Mouse (Mus musculus) monocyte, adult 2 months (primary cell): ENCODE measurements around the gene Glo1.
"Not testable (repeated sequence)": the region's sequence is repeated elsewhere in the genome, so short reads cannot be mapped to it uniquely, and the experiment has no call there.

ENCODE experiments used
- DNase-seq, 2 experiments: peaks; one replicate each; pipeline ENCODE4 v3.0.0; 2022; ENCODE audit warnings: low spot score in 2 of 2, low read depth in 1 of 2

Gene Glo1

DNA sequence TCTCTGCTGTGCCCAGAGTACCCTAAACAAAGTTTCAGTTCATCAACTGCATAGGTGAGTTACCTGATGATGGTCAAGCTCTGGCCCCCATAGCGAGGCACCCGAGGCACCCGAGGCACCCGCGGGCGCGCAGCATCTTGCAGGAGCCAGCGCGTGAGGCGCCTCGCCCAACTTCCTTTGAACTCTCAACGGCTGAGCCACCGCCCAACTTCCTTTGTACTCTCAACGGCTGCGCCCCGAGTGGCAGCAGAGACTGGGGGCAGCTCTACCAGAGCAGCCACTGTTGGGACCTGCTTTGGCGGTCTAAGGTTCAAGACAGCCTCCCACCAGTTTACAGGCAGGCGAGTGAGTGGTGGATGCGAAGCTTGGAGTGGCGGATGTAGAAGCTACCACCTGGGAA is at the start of gene Glo1:
TSS of gene Glo1 (minus strand) at position 153 of the 400 bp plus-strand sequence.
- DNase-seq: not testable (repeated sequence)

DNA sequence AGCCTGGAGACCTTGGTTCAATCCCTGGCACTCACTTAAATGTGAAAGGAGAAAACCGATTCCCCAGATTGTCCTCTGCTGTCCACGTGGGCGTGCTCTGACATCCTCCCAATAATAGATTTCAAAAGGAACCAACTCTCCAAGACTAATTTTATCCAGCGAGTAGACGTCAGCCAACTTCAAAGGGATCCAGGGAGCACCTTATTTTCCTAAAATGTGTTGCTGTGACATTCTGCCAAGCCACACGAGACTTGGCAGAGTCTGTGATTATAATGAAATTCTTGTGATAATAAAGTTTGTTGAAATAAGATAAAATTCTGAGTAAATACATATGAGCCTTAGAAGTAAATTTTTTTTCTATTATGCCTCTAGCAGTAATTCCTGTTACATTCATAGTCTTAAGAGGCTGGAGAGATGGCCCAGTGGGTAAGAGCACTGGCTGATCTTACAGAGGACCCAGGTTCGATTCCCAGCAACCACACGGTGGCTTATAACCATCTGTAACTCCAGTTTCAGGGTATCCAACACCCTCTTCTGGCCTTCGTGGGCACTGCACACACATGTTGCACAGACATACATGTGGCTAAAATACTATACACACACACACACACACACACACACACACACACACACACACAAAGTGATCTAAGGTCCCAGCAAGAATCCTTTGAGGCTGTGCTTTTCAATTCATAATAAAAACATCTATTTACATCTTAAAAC is 48.5 kb upstream of the Glo1 start:
- no peak for DNase-seq

DNA sequence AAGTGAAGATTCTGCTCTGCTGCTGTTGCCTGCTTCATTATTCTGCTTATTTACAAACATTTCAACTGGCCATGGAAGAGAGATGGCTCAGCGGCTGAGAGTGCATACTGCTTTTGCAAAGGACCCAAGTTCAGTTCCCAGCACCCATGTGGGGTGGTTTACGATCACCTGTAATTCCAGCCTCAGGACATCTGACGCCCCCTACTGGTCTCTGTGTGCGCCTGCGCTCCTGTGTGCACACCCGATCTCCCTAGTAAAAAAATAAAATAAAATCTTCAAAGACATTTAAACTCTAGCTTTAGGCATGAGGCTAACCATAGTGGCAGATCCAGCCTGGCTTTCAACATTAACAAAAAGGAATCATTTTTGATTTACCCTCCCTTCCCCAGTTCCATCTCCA is 46.4 kb upstream of the Glo1 start:
- DNase-seq: no peak

DNA sequence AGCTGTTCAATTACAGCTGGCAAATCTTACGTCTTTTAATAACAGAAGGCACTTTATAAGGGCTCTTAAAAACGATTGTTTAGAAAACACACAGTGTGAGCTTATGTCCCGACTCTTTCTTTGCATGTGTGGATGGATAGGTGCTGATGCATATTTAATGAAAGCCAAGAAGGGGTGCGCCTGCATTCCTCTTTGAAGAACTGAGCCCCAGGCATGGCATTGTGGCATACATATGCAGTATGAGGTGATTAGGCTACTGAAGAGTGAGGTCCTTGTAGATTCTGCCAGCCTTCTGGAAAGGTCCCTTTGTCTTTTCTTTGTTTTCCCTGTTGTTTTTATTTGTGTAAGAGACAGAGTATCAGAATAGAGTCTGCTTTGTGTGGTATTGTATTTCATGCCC is 45.9 kb upstream of the Glo1 start:
- no peak for DNase-seq

DNA sequence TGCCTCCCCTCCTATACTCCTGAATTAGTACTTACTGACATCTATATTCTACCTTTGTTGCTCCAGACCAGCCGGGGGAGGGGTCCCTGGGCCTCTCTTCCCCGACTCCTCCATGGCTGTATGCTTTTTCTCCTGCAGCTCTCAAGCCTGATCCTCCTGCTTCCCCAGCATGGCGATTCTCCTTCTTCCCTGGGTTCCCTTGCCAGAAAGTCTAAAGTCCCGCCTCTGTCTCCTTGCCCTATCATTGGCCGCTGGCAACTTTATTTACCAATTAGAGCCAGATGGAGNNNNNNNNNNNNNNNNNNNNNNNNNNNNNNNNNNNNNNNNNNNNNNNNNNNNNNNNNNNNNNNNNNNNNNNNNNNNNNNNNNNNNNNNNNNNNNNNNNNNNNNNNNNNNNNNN is 38.2 kb upstream of the Glo1 start:
- DNase-seq: no peak

DNA sequence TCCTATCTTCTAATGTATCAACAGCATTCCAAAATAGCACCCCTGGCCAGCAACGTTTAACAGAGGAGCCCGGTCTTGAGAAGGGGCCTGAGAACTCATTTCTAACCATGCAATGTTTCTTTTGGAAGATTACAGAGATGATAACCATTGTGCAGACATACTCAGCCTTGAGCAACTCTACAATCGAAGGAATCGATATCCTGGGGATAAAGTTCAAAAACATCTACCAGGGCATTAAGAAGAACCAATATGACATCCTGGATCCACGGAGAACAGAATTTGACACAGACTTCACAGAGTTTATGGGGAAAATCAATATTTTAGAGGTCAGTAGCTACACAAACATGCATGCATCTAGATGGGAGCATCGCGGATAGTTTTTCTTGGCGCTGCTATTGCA is 36.5 kb upstream of the Glo1 start:
- DNase-seq: no peak

- DNase-seq: no peak
These were observed 35.5 kb upstream of the Glo1 start for GRCm38 (mm10) chr17:30662131-30662530.

DNA sequence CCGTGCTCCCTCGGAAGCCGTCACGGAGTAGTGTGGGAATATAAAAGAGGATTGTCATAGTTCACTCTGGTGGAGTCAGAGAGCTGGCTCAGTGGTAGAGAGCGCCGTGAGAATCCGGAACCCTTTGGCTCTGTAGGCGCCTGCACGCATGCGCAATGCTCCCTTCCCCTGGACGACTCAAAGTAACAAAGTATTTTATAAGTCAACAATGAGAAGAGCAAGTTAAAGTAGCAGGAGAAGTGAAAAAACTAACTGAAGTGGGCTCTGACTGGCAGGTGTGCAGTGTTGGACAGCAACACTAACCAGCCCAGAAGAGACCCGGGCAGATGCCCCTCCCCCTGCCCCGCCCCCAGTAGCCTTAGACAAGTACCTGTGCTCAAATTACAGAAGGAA is 31.5 kb upstream of the Glo1 start:
- peak in 1 of 2 experiments; percentile 31 for DNase-seq

GRCm38 (mm10) chr17:30657530-30658151 is 31.0 kb upstream of the Glo1 start:
- DNase-seq: no peak

GRCm38 (mm10) chr17:30653010-30653409 is 26.3 kb upstream of the Glo1 start:
- DNase-seq: no peak

DNA sequence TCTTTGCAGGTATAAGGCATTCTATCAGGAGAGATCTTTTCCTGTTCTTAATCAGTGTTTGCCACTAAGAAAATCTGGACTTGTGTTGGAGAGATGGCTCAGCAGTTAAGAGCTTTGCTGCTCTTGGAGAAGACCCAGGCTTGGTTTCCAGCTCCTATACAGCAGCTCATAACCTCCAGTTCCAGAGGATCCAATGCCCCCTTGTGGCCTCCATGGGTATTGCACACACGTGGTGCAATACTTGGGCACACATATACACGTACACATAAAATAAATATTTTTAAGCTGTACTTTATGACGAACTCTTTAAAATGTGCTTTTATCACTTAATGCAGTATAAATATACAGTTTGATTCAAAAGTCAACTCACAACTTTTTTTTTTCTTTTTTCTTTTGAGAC is 22.1 kb upstream of the Glo1 start:
- DNase-seq: no peak

GRCm38 (mm10) chr17:30640896-30641295 is 14.2 kb upstream of the Glo1 start:
- DNase-seq: no peak

DNA sequence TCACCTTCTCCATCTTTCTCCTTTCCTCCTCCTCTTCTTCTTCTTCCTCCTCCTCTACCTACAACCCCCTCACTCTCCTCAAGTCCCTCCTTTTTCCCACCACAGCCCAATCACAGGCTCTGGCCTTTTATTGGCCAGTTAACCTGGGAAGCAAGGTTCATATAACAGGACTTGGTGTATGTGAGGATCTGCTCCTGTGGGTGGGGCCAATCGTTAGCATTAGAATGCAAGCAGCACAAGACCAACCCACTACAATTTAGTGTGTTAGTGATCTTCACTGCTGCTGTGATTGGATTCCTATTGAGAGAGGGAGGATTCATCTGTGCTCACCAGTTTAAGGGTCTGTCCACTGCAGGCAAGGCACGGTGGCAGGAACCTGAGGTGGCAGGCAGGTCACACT is 12.3 kb upstream of the Glo1 start:
- no peak for DNase-seq

DNA sequence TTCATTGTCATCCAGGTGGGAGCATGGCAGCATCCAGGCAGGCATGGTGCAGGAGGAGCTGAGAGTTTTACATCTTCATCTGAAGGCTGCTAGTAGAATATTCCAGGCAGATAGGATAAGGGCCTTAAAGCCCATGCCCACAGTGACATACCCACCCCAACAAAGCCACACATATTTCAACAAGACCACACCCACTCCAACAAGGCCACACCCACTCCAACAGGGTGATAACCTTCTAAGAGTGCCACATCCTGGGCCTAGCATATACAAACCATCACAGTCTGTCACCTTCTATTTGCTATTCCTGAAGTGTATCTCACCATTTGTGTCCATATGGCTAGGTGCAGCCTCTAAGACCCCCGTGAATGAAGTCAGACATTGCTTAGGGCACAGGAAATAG is 11.0 kb upstream of the Glo1 start:
- no peak for DNase-seq

GRCm38 (mm10) chr17:30635367-30635766 is 8.7 kb upstream of the Glo1 start:
- no peak for DNase-seq

- not testable (repeated sequence) for DNase-seq
These were observed 2.5 kb downstream of the Glo1 start, which contains the start of gene Dnah8 for GRCm38 (mm10) chr17:30624132-30624531. Dnah8 (plus strand) TSS chr17:30624354.

GRCm38 (mm10) chr17:30623200-30623599 is 3.5 kb downstream of the Glo1 start:
- no peak for DNase-seq

- no peak for DNase-seq
These were observed 5.2 kb downstream of the Glo1 start for GRCm38 (mm10) chr17:30621450-30621849.

- DNase-seq: no peak
These were observed 6.1 kb downstream of the Glo1 start for GRCm38 (mm10) chr17:30620548-30620947.

DNA sequence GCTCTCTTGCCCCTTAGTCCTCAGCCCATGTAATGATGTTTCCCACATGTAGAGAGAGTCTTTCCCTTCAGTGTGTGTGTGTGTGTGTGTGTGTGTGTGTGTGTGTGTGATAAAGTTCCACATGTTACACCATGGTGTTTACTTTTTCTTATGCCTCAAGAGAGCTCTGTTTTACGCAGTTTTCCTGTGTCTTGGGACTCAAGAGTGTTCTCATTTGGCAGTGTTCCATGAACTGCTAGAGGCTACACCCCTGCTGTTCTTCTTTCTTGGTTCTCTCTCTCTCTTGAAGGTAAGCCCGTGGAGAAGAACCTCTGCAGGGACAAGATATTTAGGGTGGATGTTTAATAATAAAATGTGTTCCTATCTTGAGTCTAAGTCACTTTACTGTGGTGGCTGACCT is 7.5 kb downstream of the Glo1 start:
- no peak for DNase-seq

DNA sequence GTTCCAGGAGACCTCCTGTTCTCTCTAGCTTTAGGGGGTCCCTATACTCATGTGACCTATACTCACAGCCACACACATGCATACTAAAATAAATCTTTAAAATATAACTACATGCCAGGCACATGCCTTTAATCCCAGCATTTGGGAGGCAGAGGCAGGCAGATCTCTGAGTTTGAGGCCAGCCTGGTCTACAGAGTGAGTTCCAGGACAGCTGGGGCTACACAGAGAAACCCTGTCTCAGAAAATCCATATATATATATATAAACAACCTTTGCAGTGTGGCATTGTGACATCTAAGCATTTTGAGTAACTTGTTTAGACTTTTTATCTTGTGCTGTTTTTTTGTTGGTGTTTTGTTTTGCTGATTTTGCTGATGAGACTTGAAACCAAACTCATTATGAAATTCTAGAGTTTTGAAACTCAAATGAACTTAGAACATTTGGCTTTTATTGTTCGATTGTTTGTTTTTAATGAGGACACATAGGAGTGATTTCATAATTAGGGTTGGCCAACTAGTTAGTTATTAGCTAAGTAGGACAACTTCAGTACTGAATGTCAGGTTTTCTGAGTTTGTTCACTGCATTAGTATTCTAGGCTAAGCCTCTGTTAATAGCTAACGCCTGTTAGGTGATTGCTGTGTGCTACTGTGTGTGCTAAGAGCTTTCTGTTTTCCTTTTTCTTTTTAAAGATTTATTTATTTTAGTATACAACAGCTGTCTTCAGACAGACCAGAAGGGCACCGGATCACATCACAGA is 8.4 kb downstream of the Glo1 start:
- no peak for DNase-seq

GRCm38 (mm10) chr17:30616203-30616602 is 10.5 kb downstream of the Glo1 start:
- no peak for DNase-seq
